Mouse (Mus musculus): ENCODE results near the gene Npas4. TPM values are rescaled to one million over a fixed set of nuclear protein-coding genes. Genes with fewer than 3 reads are reported as not detected.
A peak's percentile ranks its signal among the peaks of the same experiment; 100 is the strongest.
"Not testable (repeated sequence)": the region's sequence is repeated elsewhere in the genome, so short reads cannot be mapped to it uniquely, and the experiment has no call there.

The Npas4 gene
- polyA plus RNA-seq, 1 experiment from 2014 or later = not detected

GRCm38 (mm10) chr19:5016221-5016742 lies 26.2 kb upstream of the Npas4 start:
- Histone ChIP-seq H3K4me3 (replicated peaks; ENCODE audit: low read depth, low read length) (no peak overlapping the region), H3K36me3 (ENCODE audit: insufficient read depth, low read length) (no peaks in the 10 kb centered on the region), H3K9me3 (replicated peaks; ENCODE audit: low read length) (no peaks in the 10 kb centered on the region), H3K27ac (peak overlapping the region; percentile 81), H3K9ac (ENCODE audit: low read depth, low read length) (no peak overlapping the region), H3K27me3 (ENCODE audit: insufficient read depth, low read length) (no peaks in the 10 kb centered on the region), H3K4me1 (replicated peaks; ENCODE audit: insufficient read depth, low read length) (peaks cover 7% of the 10 kb centered on the region; the same call in 1 of the 2 replicates), H3K4me2 (ENCODE audit: low read length) (peak overlapping the region; percentile 36)
- peak; percentile 78; the same call in 1 of the 2 replicates for ATAC-seq (replicated peaks; ENCODE audit: low FRiP score, low read depth)
- DNase-seq (ENCODE audit: low spot score) = peak; percentile 57
- TF ChIP-seq CTCF (IDR thresholded peaks at IDR 0.05; ENCODE audit: low read depth) = 0 out of 2 replicates have a peak, but pooled peaks have one; percentile 11
- WGBS = 20% methylated on average over 10 of the region's 10 CpGs

GRCm38 (mm10) chr19:5014961-5015398 lies 24.9 kb upstream of the Npas4 start:
- H3K9me3 ChIP-seq (replicated peaks; ENCODE audit: low read length) = no peaks in the 10 kb centered on the region
- WGBS = 14% methylated on average over 8 of the region's 8 CpGs
- no peak overlapping the region for H3K27ac ChIP-seq
- ATAC-seq (replicated peaks; ENCODE audit: low FRiP score, low read depth) = no peak
- H3K4me3 ChIP-seq (replicated peaks; ENCODE audit: low read depth, low read length) = no peak overlapping the region
- H3K9ac ChIP-seq (ENCODE audit: low read depth, low read length) = no peak overlapping the region
- H3K4me2 ChIP-seq (ENCODE audit: low read length) = no peak overlapping the region
- H3K27me3 ChIP-seq (ENCODE audit: insufficient read depth, low read length) = no peaks in the 10 kb centered on the region
- H3K4me1 ChIP-seq (replicated peaks; ENCODE audit: insufficient read depth, low read length) = peaks cover 7% of the 10 kb centered on the region; the same call in 1 of the 2 replicates
- H3K36me3 ChIP-seq (ENCODE audit: insufficient read depth, low read length) = no peaks in the 10 kb centered on the region
- DNase-seq (ENCODE audit: low spot score) = peak; percentile 81
- TF ChIP-seq CTCF (IDR thresholded peaks at IDR 0.05; ENCODE audit: low read depth) = peak; percentile 73

DNA sequence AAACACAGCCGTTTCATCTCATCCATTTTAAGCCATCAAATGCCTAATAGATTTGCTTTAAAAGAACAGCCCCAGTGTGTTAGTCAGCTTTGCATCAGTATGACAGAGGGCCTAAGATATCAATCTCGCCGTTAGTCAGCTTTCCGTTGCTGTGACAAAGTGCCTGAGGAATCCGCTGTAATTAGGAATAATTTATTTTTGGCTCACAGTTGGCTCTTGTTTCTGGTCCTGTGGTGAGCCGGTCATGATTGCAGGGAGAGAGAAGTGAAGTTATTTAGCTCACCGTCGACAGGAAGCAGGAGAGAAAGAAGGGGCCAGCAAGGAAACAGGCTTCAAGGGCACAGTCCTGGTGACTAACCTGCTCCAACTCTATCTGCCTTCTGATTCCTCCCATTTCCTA lies 23.0 kb upstream of the Npas4 start:
- H3K4me2 ChIP-seq (ENCODE audit: low read length) = no peak overlapping the region
- H3K27me3 ChIP-seq (ENCODE audit: insufficient read depth, low read length) = no peaks in the 10 kb centered on the region
- DNase-seq (ENCODE audit: low spot score) (no peak), ATAC-seq (replicated peaks; ENCODE audit: low FRiP score, low read depth) (no peak)
- WGBS = 53% methylated on average over 8 of the region's 8 CpGs
- H3K4me3 ChIP-seq (replicated peaks; ENCODE audit: low read depth, low read length) = no peak overlapping the region
- no peaks in the 10 kb centered on the region for H3K9me3 ChIP-seq (replicated peaks; ENCODE audit: low read length)
- H3K9ac ChIP-seq (ENCODE audit: low read depth, low read length) = no peak overlapping the region
- H3K4me1 ChIP-seq (replicated peaks; ENCODE audit: insufficient read depth, low read length) = peaks cover 7% of the 10 kb centered on the region; the same call in 1 of the 2 replicates
- TF ChIP-seq CTCF (IDR thresholded peaks at IDR 0.05; ENCODE audit: low read depth) = no peak
- no peaks in the 10 kb centered on the region for H3K36me3 ChIP-seq (ENCODE audit: insufficient read depth, low read length)
- H3K27ac ChIP-seq = no peak overlapping the region

DNA sequence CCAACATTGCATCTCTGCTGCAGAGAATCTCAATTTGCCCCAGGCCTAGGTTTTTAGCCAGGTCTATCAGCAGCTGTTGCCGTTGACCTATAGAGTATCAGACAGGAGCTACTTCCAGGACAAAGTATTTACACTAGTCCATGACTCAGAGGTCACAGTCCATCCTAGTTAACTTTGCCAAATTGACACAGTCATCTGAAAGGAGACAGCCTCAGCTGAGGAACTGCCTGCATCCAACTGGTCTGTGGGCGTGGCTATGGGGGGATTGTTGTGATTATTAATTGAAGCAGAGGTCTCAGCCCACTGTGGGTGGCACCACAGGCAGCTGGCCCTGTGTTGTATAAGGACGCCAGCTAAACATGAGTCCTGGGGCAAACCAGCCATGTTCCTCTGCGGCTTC lies 14.8 kb upstream of the Npas4 start:
- H3K9me3 ChIP-seq (replicated peaks; ENCODE audit: low read length) = no peaks in the 10 kb centered on the region
- DNase-seq (ENCODE audit: low spot score) (no peak), ATAC-seq (replicated peaks; ENCODE audit: low FRiP score, low read depth) (no peak)
- no peak for TF ChIP-seq CTCF (IDR thresholded peaks at IDR 0.05; ENCODE audit: low read depth)
- WGBS = 63% methylated on average over 4 of the region's 4 CpGs
- no peaks in the 10 kb centered on the region for H3K4me1 ChIP-seq (replicated peaks; ENCODE audit: insufficient read depth, low read length)
- H3K36me3 ChIP-seq (ENCODE audit: insufficient read depth, low read length) = no peaks in the 10 kb centered on the region
- no peak overlapping the region for H3K4me3 ChIP-seq (replicated peaks; ENCODE audit: low read depth, low read length)
- H3K9ac ChIP-seq (ENCODE audit: low read depth, low read length) = no peak overlapping the region
- no peaks in the 10 kb centered on the region for H3K27me3 ChIP-seq (ENCODE audit: insufficient read depth, low read length)
- H3K4me2 ChIP-seq (ENCODE audit: low read length) = no peak overlapping the region
- H3K27ac ChIP-seq = no peak overlapping the region

DNA sequence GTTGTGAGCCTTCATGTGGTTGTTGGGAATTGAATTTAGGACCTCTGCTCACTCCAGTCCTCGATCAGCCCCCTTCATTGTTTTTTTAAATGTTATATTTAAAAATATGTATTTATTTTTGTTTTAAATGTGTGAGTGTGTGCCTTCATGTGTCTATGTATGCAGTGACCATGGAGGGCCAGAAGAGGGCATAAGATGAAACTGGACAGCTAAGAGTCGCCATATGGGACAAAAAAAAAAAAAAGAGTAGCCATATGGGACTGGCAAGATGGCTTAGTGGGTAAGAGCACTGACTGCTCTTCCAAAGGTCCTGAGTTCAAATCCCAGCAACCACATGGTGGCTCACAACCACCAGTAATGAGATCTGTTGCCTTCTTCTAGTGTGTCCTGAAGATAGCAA lies 13.5 kb upstream of the Npas4 start:
- not testable (repeated sequence) for H3K36me3 ChIP-seq (ENCODE audit: insufficient read depth, low read length); DNase-seq (ENCODE audit: low spot score); H3K9ac ChIP-seq (ENCODE audit: low read depth, low read length); H3K4me1 ChIP-seq (replicated peaks; ENCODE audit: insufficient read depth, low read length); H3K4me2 ChIP-seq (ENCODE audit: low read length); H3K9me3 ChIP-seq (replicated peaks; ENCODE audit: low read length); H3K4me3 ChIP-seq (replicated peaks; ENCODE audit: low read depth, low read length); ATAC-seq (replicated peaks; ENCODE audit: low FRiP score, low read depth); H3K27ac ChIP-seq; H3K27me3 ChIP-seq (ENCODE audit: insufficient read depth, low read length)
- WGBS = 47% methylated on average over 2 of the region's 2 CpGs
- TF ChIP-seq CTCF (IDR thresholded peaks at IDR 0.05; ENCODE audit: low read depth) = peak; percentile 38; the same call in 1 of the 2 replicates

DNA sequence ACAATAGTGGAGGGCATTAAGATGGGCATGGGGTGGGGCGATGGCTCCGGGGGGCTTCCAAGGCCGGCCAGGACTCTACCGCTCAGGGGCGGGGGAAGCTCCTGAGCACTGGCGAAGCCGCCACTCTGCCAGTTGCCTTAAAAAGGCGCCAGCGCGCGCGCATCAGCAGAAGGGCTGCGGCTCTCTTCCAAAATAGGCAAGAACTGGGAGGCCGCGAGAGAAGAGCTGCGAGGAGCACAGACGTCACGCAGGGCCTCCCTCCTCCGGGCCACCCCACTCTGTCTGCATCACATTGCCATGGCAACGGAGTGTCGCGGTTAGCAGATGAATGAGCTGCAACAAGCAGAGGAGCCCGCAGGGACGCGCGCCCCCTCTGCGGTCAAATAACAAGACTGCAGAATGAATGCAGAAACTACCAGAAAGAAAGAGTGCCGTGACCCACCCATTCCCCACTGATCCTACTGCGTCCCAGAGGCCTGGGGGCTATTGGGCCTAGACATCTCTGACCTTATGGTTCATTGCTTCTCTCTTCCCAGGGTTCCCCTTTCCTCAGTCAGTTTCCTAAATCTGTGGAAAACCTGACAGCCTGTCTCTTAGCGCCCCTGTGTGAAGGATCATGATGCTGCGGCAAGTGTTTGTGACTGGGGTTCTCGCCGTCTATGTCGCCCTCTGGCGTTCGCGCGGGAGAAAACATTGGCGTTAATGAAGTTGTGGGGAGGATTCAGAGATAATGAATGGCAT lies 11.7 kb upstream of the Npas4 start:
- Histone ChIP-seq H3K9me3 (replicated peaks; ENCODE audit: low read length) (no peaks in the 10 kb centered on the region), H3K4me3 (replicated peaks; ENCODE audit: low read depth, low read length) (no peak overlapping the region), H3K27ac (no peak overlapping the region), H3K9ac (ENCODE audit: low read depth, low read length) (no peak overlapping the region), H3K36me3 (ENCODE audit: insufficient read depth, low read length) (no peaks in the 10 kb centered on the region), H3K4me1 (replicated peaks; ENCODE audit: insufficient read depth, low read length) (no peaks in the 10 kb centered on the region), H3K4me2 (ENCODE audit: low read length) (peak overlapping the region; percentile 35), H3K27me3 (ENCODE audit: insufficient read depth, low read length) (no peaks in the 10 kb centered on the region)
- ATAC-seq (replicated peaks; ENCODE audit: low FRiP score, low read depth) (peak; percentile 72; the same call in 1 of the 2 replicates), DNase-seq (ENCODE audit: low spot score) (peak; percentile 87)
- peak; percentile 91 for TF ChIP-seq CTCF (IDR thresholded peaks at IDR 0.05; ENCODE audit: low read depth)
- WGBS = under 1% methylated on average over 39 of the region's 39 CpGs
